Mouse (Mus musculus) megakaryocyte, embryonic 14.5 days (primary cell): ENCODE results near the gene Mthfsd.

Experiments used
- FLI1 ChIP-seq: IDR thresholded peaks from 2 replicates; pipeline ENCODE4 v1.6.1; 2012; ENCODE audit warnings: low read length, inconsistent platforms, mixed read lengths
- GATA1 ChIP-seq: IDR thresholded peaks from 3 replicates; pipeline ENCODE4 v1.6.1; 2012; ENCODE audit warnings: mixed read lengths, low read length, inconsistent platforms, borderline replicate concordance

GRCm38 (mm10) chr8:121111145-121111907, 3.1 kb upstream of the Mthfsd start:
- TF ChIP-seq GATA1 (no peak), FLI1 (no peak)
